Mouse (Mus musculus) thymus, postnatal 25 days (tissue): ENCODE measurements at regions not wholly inside any gene's neighbourhood (a gene's known extent, or its start where the extent isn't known, plus 50 kb on each side); places are given as distances from the start of the nearest gene placed in this dataset.
A peak's percentile ranks its signal among the peaks of the same experiment; 100 is the strongest.
"Not testable (repeated sequence)": the region's sequence is repeated elsewhere in the genome, so short reads cannot be mapped to it uniquely, and the experiment has no call there.

Experiments
- DNase-seq: peaks from one replicate; pipeline ENCODE4 v3.0.0; 2022

DNA sequence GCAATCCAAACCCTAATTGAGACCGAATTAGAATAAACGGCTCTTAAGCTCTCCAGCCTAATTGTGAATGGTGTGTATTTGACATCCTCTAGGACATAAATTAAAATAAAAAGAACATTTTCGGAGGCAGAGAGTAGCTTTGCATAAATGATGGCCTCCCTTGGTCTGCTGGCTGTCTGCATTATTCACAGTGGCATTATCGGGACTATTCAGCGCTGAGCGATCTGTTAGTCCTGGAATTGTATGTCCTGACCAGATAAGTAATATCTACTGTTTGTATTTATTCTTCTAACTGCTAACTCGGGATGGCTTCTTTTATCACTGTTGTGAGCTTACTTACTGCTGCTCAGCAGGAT lies 299.6 kb downstream of the Chl1 start:
- no peak for DNase-seq

DNA sequence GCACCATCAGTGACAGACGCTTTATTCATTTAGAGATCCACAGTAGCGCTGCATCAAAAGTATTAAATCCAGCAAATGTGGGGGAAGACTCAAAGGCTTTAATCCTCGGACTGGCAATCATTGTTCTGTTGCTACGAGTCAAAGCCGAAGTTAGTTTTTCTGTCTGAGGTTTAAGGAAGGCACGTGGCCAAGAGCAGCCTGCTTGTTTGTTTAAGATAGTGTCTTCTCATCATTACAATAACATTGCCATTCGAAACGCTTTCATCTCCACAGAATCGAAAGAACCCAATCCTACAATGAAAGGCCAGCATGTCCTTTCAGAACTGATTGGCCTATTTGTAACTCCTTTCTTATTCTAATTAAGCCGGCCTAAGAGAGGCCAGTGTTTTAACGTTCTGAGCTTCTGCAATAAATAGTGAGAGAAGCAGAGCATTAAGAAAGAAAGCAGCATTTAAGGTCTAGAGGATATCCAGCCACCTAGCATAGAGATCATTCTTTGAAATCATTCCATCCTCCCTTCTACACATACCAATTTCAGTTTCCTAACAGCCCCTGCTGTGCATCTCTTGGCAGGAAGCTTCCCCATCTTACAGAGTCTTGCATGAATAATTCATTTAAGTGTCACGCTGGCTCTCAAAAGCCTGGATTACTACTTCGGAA lies 300.1 kb downstream of the Chl1 start:
- DNase-seq, result no peak

DNA sequence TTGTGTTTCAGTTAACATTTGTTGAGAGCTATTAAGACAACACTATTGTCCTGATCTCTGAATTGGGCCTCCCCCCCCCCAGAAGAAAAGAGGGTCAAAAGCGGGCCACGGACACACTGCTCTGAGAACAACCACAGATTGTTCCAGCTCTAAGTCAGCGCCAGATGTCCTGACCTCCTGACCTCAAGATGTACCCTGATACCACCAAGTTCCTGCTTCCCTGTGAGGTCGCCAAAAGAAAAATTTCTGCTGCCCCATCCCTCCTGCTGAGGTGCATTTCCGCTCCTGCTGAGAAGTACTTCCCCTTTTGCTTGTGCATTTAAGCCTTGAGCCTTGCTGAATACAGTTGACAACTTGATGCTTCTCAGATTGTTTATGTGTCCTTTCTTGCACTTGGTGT lies 306.0 kb downstream of the Chl1 start:
- DNase-seq, result not testable (repeated sequence)

DNA sequence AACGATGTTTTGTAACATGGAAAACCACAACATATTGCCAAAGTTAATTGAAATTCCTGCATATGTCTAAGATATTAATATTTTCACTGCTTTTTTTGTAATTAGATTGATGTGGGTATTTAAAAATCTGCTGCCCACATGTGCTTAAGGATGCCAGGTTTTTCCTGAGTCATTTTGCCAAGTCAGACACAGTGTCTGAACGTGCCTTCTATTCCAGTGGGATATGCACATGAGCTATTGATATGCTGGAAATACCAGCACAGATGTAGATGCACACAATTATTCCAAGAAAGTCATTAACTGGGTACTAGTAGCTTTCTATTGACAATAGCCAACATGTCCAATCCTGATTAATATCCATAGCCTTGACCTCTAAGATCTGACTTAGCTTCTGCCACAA lies 315.7 kb downstream of the Chl1 start:
- DNase-seq, result no peak

DNA sequence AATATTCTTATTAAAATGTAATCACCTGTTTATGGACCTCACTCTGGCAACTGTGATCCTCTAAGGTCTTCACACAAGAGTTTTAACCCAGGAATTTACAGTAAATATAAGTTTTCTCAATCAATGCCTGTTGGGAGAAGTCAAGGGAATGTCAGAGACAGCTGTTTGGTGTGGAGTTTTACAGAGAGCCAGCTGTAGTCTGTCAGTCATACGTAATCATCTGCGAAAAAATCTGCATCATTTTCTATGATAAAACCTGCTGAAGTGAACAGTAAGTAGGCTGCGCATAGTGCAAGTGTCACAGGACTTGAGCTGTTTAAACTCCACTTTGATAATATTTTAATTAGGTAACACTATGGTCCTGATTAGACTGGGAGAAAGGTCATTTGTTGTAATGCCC lies 317.2 kb downstream of the Chl1 start:
- DNase-seq, result no peak

DNA sequence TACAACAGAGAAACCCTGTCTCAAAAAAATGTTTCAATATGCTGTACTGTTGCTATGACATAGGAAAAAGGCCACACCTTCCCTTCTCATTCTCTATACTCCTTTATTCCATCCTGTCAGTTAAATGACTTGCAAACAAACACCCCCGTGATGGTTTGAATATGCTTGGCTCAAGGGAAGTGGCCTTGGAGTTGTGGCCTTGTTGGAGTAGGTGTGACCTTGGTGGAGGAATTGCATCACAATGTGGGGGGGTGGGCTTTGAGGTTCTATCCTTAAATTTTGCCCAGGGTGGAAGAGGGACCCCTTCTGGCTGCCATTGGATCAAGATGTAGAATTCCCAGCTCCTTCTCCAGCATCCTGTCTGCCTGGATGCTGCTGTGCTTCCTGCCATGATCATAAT lies 318.5 kb downstream of the Chl1 start:
- DNase-seq, result no peak

DNA sequence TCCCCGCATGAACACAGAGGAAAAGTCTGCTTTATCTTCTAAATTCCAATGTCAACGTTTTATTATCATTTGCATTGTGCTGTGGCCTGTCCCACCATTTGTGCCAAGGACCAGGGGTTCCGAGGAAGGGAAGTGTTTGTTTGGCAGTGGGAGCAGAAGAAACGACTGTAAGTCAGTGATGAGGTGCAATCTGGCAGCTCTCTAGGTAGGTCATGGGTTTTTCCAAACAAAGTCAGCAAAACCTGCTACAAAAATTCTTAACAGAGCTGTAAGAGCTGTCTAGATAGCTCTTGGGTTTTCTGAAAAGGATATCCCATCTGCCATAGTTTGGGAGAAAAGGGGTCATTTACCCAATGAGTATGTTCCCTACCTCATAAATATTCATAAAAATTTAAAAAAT lies 321.9 kb downstream of the Chl1 start:
- no peak for DNase-seq

DNA sequence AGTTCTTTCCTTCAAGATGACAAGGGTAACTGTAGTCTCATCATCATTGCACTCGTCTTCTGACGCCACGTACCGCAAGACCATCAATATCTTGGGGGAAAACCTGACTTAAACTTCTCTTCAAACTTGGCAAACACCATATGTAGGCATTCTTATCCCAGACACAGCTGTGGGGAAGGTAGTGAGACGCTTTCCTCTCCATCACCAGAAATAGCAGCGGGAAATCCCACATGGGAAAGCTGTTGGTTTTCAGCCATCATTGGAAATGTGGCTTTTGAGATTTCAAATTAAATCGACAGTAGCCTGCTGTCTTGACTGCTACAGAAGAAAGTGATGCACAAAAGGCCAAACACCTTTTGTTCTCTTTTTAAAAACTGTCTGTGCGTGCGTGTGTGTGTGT lies 322.4 kb downstream of the Chl1 start:
- DNase-seq, result no peak

DNA sequence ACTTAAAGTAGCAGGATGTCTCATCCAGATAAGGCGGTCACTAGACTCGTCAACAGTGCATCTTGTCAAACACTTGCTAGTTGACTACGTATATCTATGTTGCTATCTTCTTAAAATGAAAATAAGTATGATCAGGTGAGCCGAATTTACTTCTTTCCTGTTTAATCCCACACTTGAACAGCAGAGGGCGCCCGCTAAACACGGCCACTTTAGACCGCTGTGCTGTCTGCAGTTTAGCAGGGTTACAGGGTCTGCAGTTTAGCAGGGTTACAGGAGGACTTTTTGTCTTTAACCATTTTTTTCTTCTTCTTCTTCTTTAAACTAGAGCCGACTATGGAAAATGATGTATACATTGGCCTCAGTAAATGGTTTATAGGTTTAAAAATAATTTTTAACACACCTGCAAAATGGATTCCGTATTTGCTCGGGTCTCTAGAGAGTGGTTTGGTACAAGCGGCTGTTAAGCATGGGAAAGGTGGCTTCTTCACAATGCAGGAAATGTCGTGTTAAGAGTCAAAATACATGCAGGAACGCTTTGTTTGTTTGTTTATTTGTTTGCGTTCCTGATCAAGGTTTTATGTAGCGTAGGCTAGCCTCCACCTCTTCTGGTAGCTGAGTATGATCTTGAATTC lies 323.2 kb downstream of the Chl1 start:
- peak; percentile 4 for DNase-seq

DNA sequence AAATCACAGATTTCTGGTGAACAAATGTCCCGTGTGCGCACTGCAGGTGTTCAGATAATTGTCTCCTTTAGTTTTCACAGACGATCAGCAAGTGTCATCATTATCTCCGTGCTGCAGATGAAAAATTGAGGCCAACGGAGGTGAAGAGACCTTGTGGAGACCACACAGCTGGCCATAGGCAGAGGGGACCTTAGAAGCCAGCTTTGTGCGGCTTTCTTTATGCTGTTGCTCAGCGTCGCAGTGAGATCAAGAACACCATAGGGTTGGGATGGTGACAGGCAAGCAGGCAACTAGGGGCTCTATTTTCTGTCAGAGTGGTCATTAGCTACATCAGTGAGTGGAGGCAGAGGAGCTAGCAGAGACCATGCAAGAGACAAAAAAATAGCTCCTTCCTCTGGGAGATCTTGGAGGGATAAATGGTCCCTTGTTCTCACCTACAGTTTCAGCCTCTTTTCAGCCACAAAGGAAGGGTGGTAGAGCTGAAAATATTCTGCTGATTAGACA lies 324.4 kb downstream of the Chl1 start:
- no peak for DNase-seq

DNA sequence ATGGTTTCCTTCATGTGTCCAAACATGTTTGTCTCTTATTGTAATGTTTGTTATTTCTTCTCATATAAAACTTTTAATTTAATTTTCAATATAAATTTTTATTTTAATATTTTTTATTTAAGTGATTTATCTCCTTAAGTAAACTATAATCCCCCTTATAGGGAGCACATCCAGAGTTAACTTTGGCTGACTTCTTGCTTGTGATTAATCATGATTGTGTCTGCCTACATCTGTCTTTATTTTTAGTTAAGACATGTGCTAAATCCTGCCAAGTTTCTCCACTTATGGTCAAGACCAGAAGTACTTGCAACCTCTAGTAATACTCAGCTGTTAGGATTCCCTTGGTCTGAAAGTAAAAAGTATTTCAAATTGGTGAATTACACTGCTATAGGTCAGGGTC lies 349.4 kb downstream of the Chl1 start:
- DNase-seq, result no peak

DNA sequence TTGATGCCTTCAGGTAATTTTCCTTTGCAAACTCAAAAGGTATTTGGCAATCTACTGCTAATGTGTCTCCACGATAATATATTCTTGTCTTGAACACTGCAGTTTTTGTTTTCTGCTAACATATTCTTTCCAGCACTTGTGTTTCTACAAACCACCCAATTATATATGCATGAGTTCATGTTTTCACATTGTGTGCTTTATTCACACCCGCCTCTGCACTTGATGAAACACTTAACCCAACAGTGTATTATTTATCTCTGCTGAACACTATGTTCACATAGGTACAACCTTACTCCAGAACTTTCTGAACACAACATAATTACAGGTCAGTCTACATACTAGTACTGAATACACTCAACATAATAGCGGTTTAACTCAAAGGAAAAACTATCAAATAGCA lies 383.1 kb downstream of the Chl1 start:
- no peak for DNase-seq

DNA sequence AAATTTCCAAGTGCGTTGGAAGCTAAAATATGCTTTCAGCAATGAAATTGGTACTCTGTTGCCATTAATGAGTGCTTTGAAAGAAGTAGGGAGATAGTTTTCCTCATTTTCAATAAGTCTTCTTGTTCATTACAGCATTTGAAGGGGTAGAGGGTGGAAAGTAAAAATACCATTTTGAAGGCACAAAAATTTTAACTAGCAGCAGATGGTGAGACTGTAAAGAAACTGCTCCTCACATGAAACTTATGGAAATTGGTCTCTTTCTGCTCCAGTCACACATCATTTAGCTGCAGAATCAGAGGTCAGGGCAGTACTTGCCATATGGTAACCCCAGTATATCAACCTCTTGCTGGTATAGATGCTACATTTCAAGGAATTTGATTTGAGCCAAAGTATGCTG lies 414.1 kb downstream of the Chl1 start:
- no peak for DNase-seq

DNA sequence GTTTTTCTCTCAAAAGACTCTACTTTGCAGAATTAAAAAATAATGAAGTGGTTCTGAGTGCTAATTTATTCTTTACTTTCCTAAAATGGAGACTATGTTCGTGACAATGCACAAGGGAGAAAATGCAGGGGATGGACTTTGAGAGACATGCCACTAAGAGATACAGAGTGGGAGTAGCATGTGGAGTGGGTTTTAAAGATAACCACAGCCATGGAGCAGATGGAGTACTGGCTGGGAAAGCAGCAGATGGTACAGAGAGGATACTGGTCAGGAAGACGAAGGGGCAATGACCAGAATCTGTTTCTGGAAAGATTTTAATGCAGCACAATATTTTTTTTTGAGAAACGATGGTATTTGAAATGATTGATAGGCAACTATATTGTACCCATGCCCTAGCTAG lies 416.7 kb downstream of the Chl1 start:
- DNase-seq, result no peak

DNA sequence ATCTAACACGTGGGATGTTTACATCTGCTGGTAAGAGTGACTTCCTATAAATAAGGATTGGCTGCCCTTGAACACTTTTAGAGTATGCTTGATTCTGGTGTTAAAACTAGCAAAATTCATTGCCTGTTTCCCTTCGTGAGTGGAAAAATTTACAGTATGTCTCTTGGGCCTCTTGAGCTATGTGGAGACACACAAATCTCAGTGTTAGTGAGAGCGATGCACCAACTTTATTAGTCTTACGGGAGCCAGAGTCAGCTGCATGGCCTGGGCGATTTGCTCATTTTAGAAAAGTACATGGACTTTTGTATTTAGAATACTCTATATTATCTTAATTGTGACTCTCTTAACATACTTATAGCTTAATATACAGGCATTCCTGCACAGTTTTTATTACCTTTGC lies 430.0 kb downstream of the Chl1 start:
- no peak for DNase-seq

DNA sequence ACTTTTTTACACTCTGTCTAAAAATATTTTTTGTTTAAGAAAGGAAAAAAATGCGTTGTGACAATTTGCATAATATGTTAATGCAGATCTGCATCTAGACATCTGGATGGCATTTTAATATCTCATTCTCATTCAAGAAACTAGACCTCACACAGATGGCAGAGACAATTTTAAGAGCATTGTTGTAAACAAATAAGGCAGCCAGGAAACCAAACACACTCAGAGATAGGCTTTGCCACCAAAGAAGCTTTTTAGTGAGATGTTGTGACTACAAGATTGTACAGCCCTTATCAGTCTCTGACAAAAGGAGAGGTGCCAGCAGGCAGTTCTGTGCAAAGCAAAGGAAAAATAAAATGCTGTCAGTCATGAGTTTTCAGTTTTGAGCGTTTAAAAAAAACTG lies 434.0 kb downstream of the Chl1 start:
- DNase-seq, result no peak

DNA sequence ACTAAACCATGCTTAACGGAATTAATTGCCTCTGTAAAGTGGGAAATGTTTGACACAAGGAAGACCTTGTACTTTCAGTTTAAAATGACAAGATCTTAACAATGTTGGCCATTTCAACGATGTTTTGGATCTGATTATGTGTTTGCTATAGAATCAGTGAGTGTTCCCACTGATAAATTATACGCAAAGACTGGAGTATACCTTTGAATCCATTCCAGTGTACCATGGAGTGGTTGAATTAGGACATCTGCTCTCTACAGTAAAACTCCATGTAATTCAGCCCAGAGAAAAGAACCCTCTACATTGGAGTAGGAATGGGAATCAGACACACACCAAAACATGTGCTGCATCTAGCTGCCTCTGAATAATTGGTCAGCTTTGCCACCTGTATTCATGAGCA lies 437.1 kb downstream of the Chl1 start:
- no peak for DNase-seq

DNA sequence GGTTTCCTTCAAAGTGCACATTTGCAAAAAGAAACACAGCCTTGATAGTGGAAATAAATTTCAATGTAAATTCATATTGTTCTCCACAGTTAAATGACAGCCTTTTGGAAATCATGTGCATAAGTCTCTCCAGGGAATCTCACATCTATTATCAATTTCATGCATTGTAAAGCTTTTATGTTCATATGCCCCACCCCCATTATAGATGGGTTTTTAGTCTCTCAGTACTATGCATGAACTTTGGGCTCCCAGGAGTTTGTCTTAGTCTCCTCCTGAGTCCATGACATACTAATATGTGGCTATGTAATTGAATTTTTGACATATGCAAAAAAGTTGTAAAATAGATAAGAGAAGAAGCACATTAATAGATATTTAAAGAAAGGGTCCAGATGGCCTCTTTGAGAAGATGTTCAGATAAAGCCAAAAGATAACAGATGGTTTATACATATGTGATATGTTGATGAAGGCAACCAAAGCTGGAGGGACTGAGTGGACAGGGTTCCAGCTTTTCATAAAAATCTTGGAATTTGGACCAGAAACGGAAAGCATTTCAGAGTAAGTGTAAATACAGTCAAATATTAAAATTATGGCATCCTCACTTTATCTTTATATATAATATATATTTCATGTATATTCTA lies 442.9 kb downstream of the Chl1 start:
- DNase-seq, result no peak

DNA sequence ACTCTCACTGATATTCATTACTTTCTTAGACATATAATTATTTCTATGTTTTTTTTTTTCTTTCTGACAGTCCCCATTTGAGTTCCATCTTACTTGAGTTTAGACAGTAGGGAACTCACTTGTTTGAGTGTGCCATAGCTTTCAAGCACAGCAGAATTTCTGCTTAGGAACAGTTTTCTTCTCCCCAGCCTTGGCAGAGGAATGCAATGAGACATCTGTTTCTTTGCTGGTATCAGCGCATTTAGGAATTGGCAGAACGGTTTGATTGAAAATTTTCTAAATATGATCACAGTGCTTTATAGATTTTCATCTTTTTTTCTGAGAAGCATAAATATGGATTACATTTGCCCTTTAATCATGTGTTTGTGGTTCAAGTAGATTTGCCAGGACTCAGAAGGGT lies 448.6 kb downstream of the Chl1 start:
- DNase-seq, result no peak

DNA sequence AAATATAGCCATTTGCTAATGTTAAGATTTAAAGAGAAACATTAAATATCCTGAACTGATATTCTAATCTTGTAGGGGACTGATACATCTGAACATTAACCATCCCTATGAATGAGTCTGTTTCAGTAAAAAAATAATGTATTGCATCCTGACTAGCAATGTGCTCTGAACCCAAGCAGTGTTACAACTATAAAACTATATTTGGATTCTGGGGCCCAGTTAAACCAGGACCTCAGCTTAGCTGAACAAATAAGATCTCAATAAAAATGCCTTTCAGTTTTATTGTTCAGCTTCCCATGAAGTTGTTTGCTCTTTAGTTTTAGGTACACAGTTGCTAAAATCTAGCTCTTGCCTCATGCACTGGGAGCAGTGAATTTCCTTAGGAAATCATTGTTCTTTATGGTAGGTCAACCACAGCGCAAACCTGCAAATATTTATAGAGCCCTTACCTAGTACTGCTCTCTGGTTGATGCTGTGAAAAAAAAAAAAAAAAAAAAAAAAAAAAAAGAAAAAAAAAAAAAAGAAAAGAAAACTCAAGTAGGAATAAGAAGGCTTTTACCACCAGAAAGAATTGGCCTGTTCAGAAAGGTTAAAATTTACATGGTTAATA lies 457.5 kb downstream of the Chl1 start:
- DNase-seq, result no peak

DNA sequence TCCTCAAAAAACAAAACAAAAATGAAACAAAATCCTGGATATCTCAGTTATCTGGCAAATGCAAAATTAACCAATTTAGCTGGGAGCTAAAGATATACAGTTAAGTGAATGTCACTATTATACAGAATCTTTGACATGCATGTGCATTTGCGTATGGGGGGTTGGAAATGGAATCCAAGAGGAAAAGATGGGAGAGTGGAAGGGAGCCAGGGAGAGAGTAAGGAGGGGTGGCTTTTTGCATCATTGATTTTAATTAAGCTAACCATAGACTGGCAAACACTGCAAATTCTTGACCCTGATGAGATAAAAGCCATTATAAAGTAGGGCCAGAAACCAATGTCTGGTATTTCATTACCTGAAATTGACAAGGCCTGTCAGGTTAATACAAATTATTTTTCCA lies 488.8 kb downstream of the Chl1 start:
- DNase-seq, result no peak

DNA sequence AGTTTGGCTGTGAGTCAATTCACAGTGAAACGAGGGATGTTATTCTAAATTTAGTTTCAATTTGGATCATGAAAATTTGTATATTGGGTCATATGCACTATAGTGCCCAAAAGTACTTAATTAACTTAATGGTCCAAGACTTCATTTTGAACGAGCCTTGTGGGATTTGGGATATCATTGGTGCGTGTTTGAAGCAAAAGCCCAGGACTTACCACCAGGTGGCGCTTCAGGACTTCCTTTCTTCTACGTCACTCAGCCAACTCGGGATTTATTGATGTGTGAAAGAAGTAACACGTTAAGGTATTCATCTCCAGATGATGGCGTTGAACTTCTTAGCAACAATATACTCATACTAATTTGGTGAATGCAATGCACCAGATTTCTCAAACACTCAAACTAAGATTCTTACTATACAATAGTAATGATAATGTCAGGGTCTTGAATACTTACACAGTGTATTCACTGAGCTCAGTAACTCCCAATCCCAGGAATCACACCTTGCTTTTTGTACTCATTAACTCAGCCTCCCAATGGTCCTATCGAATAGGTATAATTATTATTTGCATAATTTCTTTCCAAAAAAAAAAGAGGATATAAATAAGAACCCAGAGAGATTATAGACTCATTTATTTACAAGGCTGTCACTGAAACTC lies 464.0 kb upstream of the Cntn6 start:
- peak; percentile 2 for DNase-seq

DNA sequence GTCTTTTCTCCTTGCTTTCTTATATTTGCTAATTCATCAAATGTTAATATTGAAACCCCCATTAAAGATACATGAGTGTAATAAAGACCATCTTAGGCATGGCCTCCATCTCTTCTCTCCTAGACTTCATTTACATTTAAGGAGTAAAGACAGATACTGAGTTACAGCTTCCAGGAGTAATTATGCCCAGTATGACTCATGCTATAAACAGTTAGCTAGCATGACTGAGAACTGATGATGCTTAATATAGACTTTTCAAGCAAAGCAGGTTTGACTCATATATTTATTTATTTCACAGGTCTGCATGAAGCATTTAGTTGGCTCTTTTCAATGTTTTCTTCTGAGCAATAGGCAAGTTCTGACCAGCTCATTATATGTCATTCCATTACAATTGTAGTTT lies 453.7 kb upstream of the Cntn6 start:
- no peak for DNase-seq

DNA sequence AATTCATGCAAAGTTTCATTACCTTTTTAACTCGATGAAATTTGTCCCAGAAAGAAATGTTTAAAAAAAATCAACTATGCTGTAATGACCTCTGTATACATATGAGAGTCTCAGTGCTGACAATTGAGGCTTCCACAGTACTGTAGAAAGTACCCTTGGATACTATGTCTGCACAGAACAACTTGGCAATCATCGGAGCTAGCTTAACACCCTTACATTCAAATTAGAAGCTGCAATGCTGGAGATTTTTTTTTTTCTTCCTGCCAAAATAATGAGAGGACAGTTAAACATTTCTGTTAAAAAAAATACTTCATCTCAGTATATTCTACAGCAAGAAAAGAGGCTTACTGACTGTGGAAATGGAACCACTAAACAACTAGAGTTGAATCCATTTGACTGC lies 452.1 kb upstream of the Cntn6 start:
- DNase-seq, result no peak
